In the genomic region with DNA sequence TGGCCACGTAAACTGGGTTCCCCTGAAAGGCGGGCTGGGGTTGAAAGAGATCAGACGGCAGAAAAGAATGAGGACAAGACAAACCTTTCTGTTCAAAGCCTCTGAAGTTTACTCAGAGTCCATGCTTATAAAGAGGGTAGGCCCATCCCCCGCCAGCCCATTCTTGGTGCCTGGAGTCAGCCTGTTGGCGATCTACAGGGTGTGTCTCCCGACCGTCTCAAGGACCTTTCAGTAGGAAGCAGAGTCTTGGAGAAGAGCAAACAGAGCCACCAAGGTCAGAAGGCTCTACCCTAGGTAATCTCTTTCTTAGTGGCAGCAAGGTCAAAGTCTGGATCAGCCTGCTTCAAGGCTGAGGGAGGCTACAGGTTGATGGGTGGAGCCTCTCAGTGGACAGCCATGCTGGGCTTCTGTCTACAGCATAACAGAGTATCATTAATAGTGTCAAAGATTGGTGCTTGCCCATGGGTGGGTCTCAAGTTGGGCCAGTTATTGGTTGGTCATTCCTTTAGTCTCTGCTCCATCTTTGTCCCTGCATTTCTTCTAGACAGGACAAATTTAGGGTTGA, we compare ENCODE assay signal across 13 mouse cellular contexts. TPM values are rescaled to one million over a fixed set of nuclear protein-coding genes. Genes with fewer than 3 reads are reported as not detected.
DNase-seq lines count a peak whose midpoint lies in the region; ATAC-seq and TF ChIP-seq lines count a peak whose summit lies in the region.
"Not testable (repeated sequence)": the region's sequence is repeated elsewhere in the genome, so short reads cannot be mapped to it uniquely, and the experiment has no call there.
"Had no signal": no experiment of that assay in that cellular context is flagged by ENCODE, and none has a peak within 500 bp of the region (broad histone marks: within the 10 kb centered on the region; RNA-seq: fewer than 3 reads in every experiment).

No protein-coding gene starts in this region.

- not testable (repeated sequence) for H3K4me2 ChIP-seq in intestine, embryonic 15.5 days (replicated peaks)

- peaks cover 20% of the 10 kb centered on the region for H3K4me1 ChIP-seq in E14TG2a.4 (replicated peaks; ENCODE audit: low read depth, low read length)
- H3K4me1 ChIP-seq in ES-E14 (ENCODE audit: control insufficient read depth in 2 of 2, insufficient read depth in 2 of 2, low read length in 2 of 2, poor library complexity in 1 of 2); intestine, embryonic 15.5 days (replicated peaks): not testable (repeated sequence)

- in situ Hi-C loops in ES-E14 (cut with MboI; ENCODE audit: low sequenced_read_pairs in 2 of 2, unreplicated experiment in 2 of 2): not testable (repeated sequence)

- not testable (repeated sequence) for H3K9ac ChIP-seq in ES-E14 (ENCODE audit: insufficient read depth, low read depth, low read length, poor library complexity, severe bottlenecking); intestine, embryonic 15.5 days

- not testable (repeated sequence) for H3K27me3 ChIP-seq in E14TG2a.4 (ENCODE audit: insufficient read depth, low read length); intestine, embryonic 15.5 days (replicated peaks)

- H3K4me3 ChIP-seq in E14TG2a.4 (replicated peaks; ENCODE audit: low read length): 0 out of 2 replicates have a peak overlapping the region, but pooled peaks have one; percentile 17
- H3K4me3 ChIP-seq in ES-E14 (ENCODE audit: insufficient read depth in 1 of 2, low read depth in 1 of 2, low read length in 2 of 2, poor library complexity in 1 of 2, severe bottlenecking in 1 of 2); intestine, embryonic 15.5 days (replicated peaks): not testable (repeated sequence)

- H3K9me3 ChIP-seq in E14TG2a.4 (ENCODE audit: low read length); ES-E14 (ENCODE audit: control insufficient read depth, insufficient read depth, low read depth, low read length); intestine, embryonic 15.5 days: not testable (repeated sequence)

- not testable (repeated sequence) for TF ChIP-seq CTCF in E14TG2a.4 (conservative IDR thresholded peaks at IDR 0.05; ENCODE audit: low read length)

- 80% methylated on average over 7 of the region's 7 CpGs for WGBS in intestine, embryonic 15.5 days

- DNase-seq in ES-E14 (ENCODE audit: low read depth, low spot score): peak; percentile 19
- DNase-seq in ZHBTc4 (ENCODE audit: low read depth, low spot score): peak; percentile 81
- DNase-seq in yolk sac, embryonic 10.5 days (ENCODE audit: low spot score): peak; percentile 58

- H3K36me3 ChIP-seq in E14TG2a.4 (ENCODE audit: insufficient read depth, low read length); ES-E14 (ENCODE audit: control insufficient read depth, insufficient read depth, low read length, poor library complexity, severe bottlenecking); intestine, embryonic 15.5 days: not testable (repeated sequence)

- H3K27ac ChIP-seq in ES-E14 (ENCODE audit: insufficient read depth, low read depth, low read length, poor library complexity, severe bottlenecking); intestine, embryonic 15.5 days: not testable (repeated sequence)

- ATAC-seq in intestine, embryonic 15.5 days: peak; percentile 70

RNA-seq across cellular contexts. Expression of gene Ube2u, which starts 20.5 kb away (rescaled TPM):
- not detected in 2 replicates for total RNA-seq in ES-E14 (2012; rRNA removed)
- 0.15 TPM in 1 of 2 replicates, not detected in the other for polyA plus RNA-seq in intestine, embryonic 15.5 days (2015; fragmentation: Nextera tagmentation; extraction: Ambion mirVana)
- total RNA-seq: adrenal gland, postnatal 10 days; adrenal gland, postnatal 25 days; CH12.LX; common myeloid progenitor, adult 5-6 weeks; MEL had no signal
- polyA plus RNA-seq: adrenal gland, adult 2 months; CD4-positive, CD25-positive, alpha-beta regulatory T cell, adult 4 months; erythroblast, embryonic 14.5 days had no signal

Comparison
In these comparisons a context has a peak if more than half of its experiments do, and no peak if none do; other contexts are left out.
1. DNase-seq: peak in every context shown above with its lines; median percentile 81 in ZHBTc4; 58 in yolk sac, embryonic 10.5 days; 19 in ES-E14.